Comparison of ENCODE assay signal across 8 mouse cellular contexts in genomic region chr13:23529480-23530165, GRCm38 (mm10). TPM values are rescaled to one million over a fixed set of nuclear protein-coding genes. Genes with fewer than 3 reads are reported as not detected.
DNase-seq lines count a peak whose midpoint lies in the region; ATAC-seq and TF ChIP-seq lines count a peak whose summit lies in the region.

No protein-coding gene starts in this region.

- H3K27me3 ChIP-seq in erythroblast, embryonic 14.5 days (ENCODE audit: control insufficient read depth) = no peaks in the 10 kb centered on the region
- H3K27me3 ChIP-seq in E14TG2a.4 (ENCODE audit: insufficient read depth, low read length) = no peaks in the 10 kb centered on the region
- H3K27me3 ChIP-seq in heart, embryonic 15.5 days = no peaks in the 10 kb centered on the region
- H3K27me3 ChIP-seq in liver, embryonic 15.5 days = no peaks in the 10 kb centered on the region

- no peak for TF ChIP-seq CTCF in E14TG2a.4 (conservative IDR thresholded peaks at IDR 0.05; ENCODE audit: low read length)

- no peaks in the 10 kb centered on the region for H3K9me3 ChIP-seq in erythroblast, embryonic 14.5 days (ENCODE audit: control insufficient read depth, low read length)
- no peaks in the 10 kb centered on the region for H3K9me3 ChIP-seq in E14TG2a.4 (ENCODE audit: low read length)
- H3K9me3 ChIP-seq in heart, embryonic 15.5 days (replicated peaks) = no peaks in the 10 kb centered on the region
- no peaks in the 10 kb centered on the region for H3K9me3 ChIP-seq in liver, embryonic 15.5 days (replicated peaks)

- peaks cover 55% of the 10 kb centered on the region for H3K4me1 ChIP-seq in erythroblast, embryonic 14.5 days (ENCODE audit: control insufficient read depth)
- H3K4me1 ChIP-seq in E14TG2a.4 (replicated peaks; ENCODE audit: low read depth, low read length) = peaks cover 39% of the 10 kb centered on the region
- H3K4me1 ChIP-seq in heart, embryonic 15.5 days (replicated peaks) = peaks cover 45% of the 10 kb centered on the region
- peaks cover 44% of the 10 kb centered on the region for H3K4me1 ChIP-seq in liver, embryonic 15.5 days (replicated peaks)

- peak overlapping the region; percentile 59 for H3K9ac ChIP-seq in heart, embryonic 15.5 days
- H3K9ac ChIP-seq in liver, embryonic 15.5 days = peak overlapping the region; percentile 75

- no peaks in the 10 kb centered on the region for H3K36me3 ChIP-seq in erythroblast, embryonic 14.5 days (ENCODE audit: control insufficient read depth)
- no peaks in the 10 kb centered on the region for H3K36me3 ChIP-seq in E14TG2a.4 (ENCODE audit: insufficient read depth, low read length)
- H3K36me3 ChIP-seq in heart, embryonic 15.5 days = no peaks in the 10 kb centered on the region
- no peaks in the 10 kb centered on the region for H3K36me3 ChIP-seq in liver, embryonic 15.5 days (replicated peaks)

- H3K4me2 ChIP-seq in heart, embryonic 15.5 days = peak overlapping the region; percentile 79
- H3K4me2 ChIP-seq in liver, embryonic 15.5 days = peak overlapping the region; percentile 78

- peak overlapping the region; percentile 80 for H3K4me3 ChIP-seq in erythroblast, embryonic 14.5 days (replicated peaks)
- H3K4me3 ChIP-seq in E14TG2a.4 (replicated peaks; ENCODE audit: low read length) = peak overlapping the region; percentile 83
- H3K4me3 ChIP-seq in heart, embryonic 15.5 days = peak overlapping the region; percentile 56
- H3K4me3 ChIP-seq in liver, embryonic 15.5 days (replicated peaks) = peak overlapping the region; percentile 66

- DNase-seq in yolk sac, embryonic 10.5 days (ENCODE audit: low spot score) = no peak
- no peak for DNase-seq in cerebellum, postnatal 4 days (ENCODE audit: low spot score in 2 of 2)
- DNase-seq in frontal cortex, adult 2 months (ENCODE audit: extremely low spot score in 1 of 2, low spot score in 1 of 2) = no peak

- no peak for ATAC-seq in erythroblast, adult 5-6 weeks (replicated peaks; ENCODE audit: low FRiP score, poor library complexity, severe bottlenecking)
- ATAC-seq in heart, embryonic 15.5 days (replicated peaks; ENCODE audit: insufficient number of reproducible peaks, insufficient read depth, low FRiP score, low read depth) = no peak
- ATAC-seq in liver, embryonic 15.5 days (ENCODE audit: insufficient read depth) = no peak

- 18% methylated on average over 2 of the region's 2 CpGs for WGBS in heart, embryonic 15.5 days
- 21% methylated on average over 2 of the region's 2 CpGs for WGBS in liver, embryonic 15.5 days (ENCODE audit: insufficient replicate concordance)

- H3K27ac ChIP-seq in heart, embryonic 15.5 days = peak overlapping the region; percentile 92
- H3K27ac ChIP-seq in liver, embryonic 15.5 days (replicated peaks) = peak overlapping the region; percentile 98

RNA-seq across cellular contexts. Expression of gene Hist1h4h, which starts 1.2 kb away (rescaled TPM):
- 10.1 and 19.7 TPM in 2 replicates for polyA plus RNA-seq in erythroblast, embryonic 14.5 days (2012)
- 19.8 and 50.6 TPM in 2 replicates for total RNA-seq in erythroblast, adult 5-6 weeks (2015; ENCODE audit: low replicate concordance)
- total RNA-seq in erythroblast, adult 5-6 weeks (2017; ENCODE audit: low replicate concordance) = 443 and 524 TPM in 2 replicates
- polyA plus RNA-seq in heart, embryonic 15.5 days (2015; fragmentation: Nextera tagmentation; extraction: Ambion mirVana) = 5.4 and 5.7 TPM in 2 replicates
- polyA plus RNA-seq in liver, embryonic 15.5 days (2015; fragmentation: Nextera tagmentation; extraction: Ambion mirVana) = 4.6 and 7.0 TPM in 2 replicates
- polyA plus RNA-seq in frontal cortex, adult 2 months (2012; rRNA removed) = 26.6 and 33.5 TPM in 2 replicates

RNA-seq across cellular contexts. Expression of gene Hist1h2af, which starts 4.1 kb away (rescaled TPM):
- 52.5 and 62.7 TPM in 2 replicates for polyA plus RNA-seq in erythroblast, embryonic 14.5 days (2012)
- 20.7 and 32.7 TPM in 2 replicates for total RNA-seq in erythroblast, adult 5-6 weeks (2015; ENCODE audit: low replicate concordance)
- 925 and 1,298 TPM in 2 replicates for total RNA-seq in erythroblast, adult 5-6 weeks (2017; ENCODE audit: low replicate concordance)
- polyA plus RNA-seq in heart, embryonic 15.5 days (2015; fragmentation: Nextera tagmentation; extraction: Ambion mirVana) = 2.2 and 2.6 TPM in 2 replicates
- 8.3 and 9.7 TPM in 2 replicates for polyA plus RNA-seq in liver, embryonic 15.5 days (2015; fragmentation: Nextera tagmentation; extraction: Ambion mirVana)
- polyA plus RNA-seq in frontal cortex, adult 2 months (2012; rRNA removed) = 3.9 and 9.2 TPM in 2 replicates

RNA-seq across cellular contexts. Expression of gene Hist1h3g, which starts 5.6 kb away (rescaled TPM):
- 8.8 and 11.7 TPM in 2 replicates for polyA plus RNA-seq in erythroblast, embryonic 14.5 days (2012)
- 74.4 and 97.2 TPM in 2 replicates for total RNA-seq in erythroblast, adult 5-6 weeks (2015; ENCODE audit: low replicate concordance)
- 54.5 and 131 TPM in 2 replicates for total RNA-seq in erythroblast, adult 5-6 weeks (2017; ENCODE audit: low replicate concordance)
- polyA plus RNA-seq in heart, embryonic 15.5 days (2015; fragmentation: Nextera tagmentation; extraction: Ambion mirVana) = 1.6 and 3.1 TPM in 2 replicates
- 9.4 and 11.7 TPM in 2 replicates for polyA plus RNA-seq in liver, embryonic 15.5 days (2015; fragmentation: Nextera tagmentation; extraction: Ambion mirVana)
- 0.46 and 0.82 TPM in 2 replicates for polyA plus RNA-seq in frontal cortex, adult 2 months (2012; rRNA removed)

RNA-seq across cellular contexts. Expression of gene Hist1h2bh, which starts 13.6 kb away (rescaled TPM):
- polyA plus RNA-seq in erythroblast, embryonic 14.5 days (2012) = 0.43 and 3.0 TPM in 2 replicates
- total RNA-seq in erythroblast, adult 5-6 weeks (2015; ENCODE audit: low replicate concordance) = 13.4 and 18.2 TPM in 2 replicates
- total RNA-seq in erythroblast, adult 5-6 weeks (2017; ENCODE audit: low replicate concordance) = 63.0 and 67.3 TPM in 2 replicates
- 0.61 and 0.74 TPM in 2 replicates for polyA plus RNA-seq in heart, embryonic 15.5 days (2015; fragmentation: Nextera tagmentation; extraction: Ambion mirVana)
- 1.5 and 1.6 TPM in 2 replicates for polyA plus RNA-seq in liver, embryonic 15.5 days (2015; fragmentation: Nextera tagmentation; extraction: Ambion mirVana)
- 0.15 and 0.44 TPM in 2 replicates for polyA plus RNA-seq in frontal cortex, adult 2 months (2012; rRNA removed)

RNA-seq across cellular contexts. Expression of gene Hist1h3f, which starts 14.2 kb away (rescaled TPM):
- 1.3 and 3.3 TPM in 2 replicates for polyA plus RNA-seq in erythroblast, embryonic 14.5 days (2012)
- 12.7 and 21.7 TPM in 2 replicates for total RNA-seq in erythroblast, adult 5-6 weeks (2015; ENCODE audit: low replicate concordance)
- 51.2 and 57.7 TPM in 2 replicates for total RNA-seq in erythroblast, adult 5-6 weeks (2017; ENCODE audit: low replicate concordance)
- polyA plus RNA-seq in heart, embryonic 15.5 days (2015; fragmentation: Nextera tagmentation; extraction: Ambion mirVana) = 0.16 and 0.25 TPM in 2 replicates
- polyA plus RNA-seq in liver, embryonic 15.5 days (2015; fragmentation: Nextera tagmentation; extraction: Ambion mirVana) = 0.99 and 1.4 TPM in 2 replicates
- polyA plus RNA-seq in frontal cortex, adult 2 months (2012; rRNA removed) = 0.22 and 0.59 TPM in 2 replicates
